Mouse (Mus musculus): ENCODE results near the gene Gm20521.
"Not testable (repeated sequence)": the region's sequence is repeated elsewhere in the genome, so short reads cannot be mapped to it uniquely, and the experiment has no call there.

The Gm20521 gene

GRCm38 (mm10) chr14:54935904-54936830 is 52.9 kb downstream of the Gm20521 start, which contains the start of gene Cmtm5:
Gene Cmtm5 (plus strand): TSS chr14:54936261.
- in situ Hi-C loops (cut with MboI; ENCODE audit: low sequenced_read_pairs), result no loop called here

GRCm38 (mm10) chr14:54936831-54937160 is 53.6 kb downstream of the Gm20521 start:
- in situ Hi-C loops (cut with MboI; ENCODE audit: low sequenced_read_pairs), result no loop called here

- in situ Hi-C loops (cut with MboI; ENCODE audit: low sequenced_read_pairs), result no loop called here
Measured at GRCm38 (mm10) chr14:54937361-54938182, 54.3 kb downstream of the Gm20521 start.

GRCm38 (mm10) chr14:54938431-54939219 is 55.4 kb downstream of the Gm20521 start:
- in situ Hi-C loops (cut with MboI; ENCODE audit: low sequenced_read_pairs), result no loop called here

GRCm38 (mm10) chr14:54939434-54940175 is 56.4 kb downstream of the Gm20521 start:
- in situ Hi-C loops (cut with MboI; ENCODE audit: low sequenced_read_pairs), result loop anchor here (5.0 kb wide), 1 partner anchor 37 kb away; no protein-coding TSS in a partner anchor

- in situ Hi-C loops (cut with MboI; ENCODE audit: low sequenced_read_pairs), result loop anchor here (5.0 kb wide), 1 partner anchor 38 kb away; no protein-coding TSS in a partner anchor
Measured at GRCm38 (mm10) chr14:54940176-54940530, 56.9 kb downstream of the Gm20521 start.

GRCm38 (mm10) chr14:54941024-54941978 is 58.1 kb downstream of the Gm20521 start:
- in situ Hi-C loops (cut with MboI; ENCODE audit: low sequenced_read_pairs), result loop anchor here (5.0 kb wide), 1 partner anchor 39 kb away; no protein-coding TSS in a partner anchor

- in situ Hi-C loops (cut with MboI; ENCODE audit: low sequenced_read_pairs), result loop anchor here (5.0 kb wide), 1 partner anchor 40 kb away; no protein-coding TSS in a partner anchor
Measured at GRCm38 (mm10) chr14:54942479-54942878, 59.2 kb downstream of the Gm20521 start.

- in situ Hi-C loops (cut with MboI; ENCODE audit: low sequenced_read_pairs), result loop anchor here (5.0 kb wide), 1 partner anchor 42 kb away; no protein-coding TSS in a partner anchor
Measured at GRCm38 (mm10) chr14:54943971-54944370, 60.7 kb downstream of the Gm20521 start.

GRCm38 (mm10) chr14:54944939-54945338 is 61.7 kb downstream of the Gm20521 start:
- in situ Hi-C loops (cut with MboI; ENCODE audit: low sequenced_read_pairs), result loop anchor here (5.0 kb wide), 1 partner anchor 43 kb away; no protein-coding TSS in a partner anchor

GRCm38 (mm10) chr14:54945975-54946704 is 62.9 kb downstream of the Gm20521 start:
- in situ Hi-C loops (cut with MboI; ENCODE audit: low sequenced_read_pairs), result no loop called here

GRCm38 (mm10) chr14:54947008-54947407 is 63.8 kb downstream of the Gm20521 start:
- in situ Hi-C loops (cut with MboI; ENCODE audit: low sequenced_read_pairs), result not testable (repeated sequence)
